Mouse (Mus musculus) cortical plate, adult 2 months (tissue): ENCODE data around the gene Sh3d21.
A peak's percentile ranks its signal among the peaks of the same experiment; 100 is the strongest.

Experiments
- CTCF ChIP-seq: fragments of 200-500 bp; IDR thresholded peaks from 2 replicates; pipeline ENCODE4 v1.5.1; 2011; ENCODE audit warnings: mild to moderate bottlenecking, control low read depth, low read length; ENCODE audit not compliant: insufficient read depth; ENCODE audit errors: extremely low read depth
- POLR2A ChIP-seq: fragments of 200-500 bp; IDR thresholded peaks from 2 replicates; pipeline ENCODE4 v1.6.1; 2011; ENCODE audit warnings: mild to moderate bottlenecking, low read length, control low read depth; ENCODE audit not compliant: insufficient read depth; ENCODE audit errors: extremely low read depth

DNA sequence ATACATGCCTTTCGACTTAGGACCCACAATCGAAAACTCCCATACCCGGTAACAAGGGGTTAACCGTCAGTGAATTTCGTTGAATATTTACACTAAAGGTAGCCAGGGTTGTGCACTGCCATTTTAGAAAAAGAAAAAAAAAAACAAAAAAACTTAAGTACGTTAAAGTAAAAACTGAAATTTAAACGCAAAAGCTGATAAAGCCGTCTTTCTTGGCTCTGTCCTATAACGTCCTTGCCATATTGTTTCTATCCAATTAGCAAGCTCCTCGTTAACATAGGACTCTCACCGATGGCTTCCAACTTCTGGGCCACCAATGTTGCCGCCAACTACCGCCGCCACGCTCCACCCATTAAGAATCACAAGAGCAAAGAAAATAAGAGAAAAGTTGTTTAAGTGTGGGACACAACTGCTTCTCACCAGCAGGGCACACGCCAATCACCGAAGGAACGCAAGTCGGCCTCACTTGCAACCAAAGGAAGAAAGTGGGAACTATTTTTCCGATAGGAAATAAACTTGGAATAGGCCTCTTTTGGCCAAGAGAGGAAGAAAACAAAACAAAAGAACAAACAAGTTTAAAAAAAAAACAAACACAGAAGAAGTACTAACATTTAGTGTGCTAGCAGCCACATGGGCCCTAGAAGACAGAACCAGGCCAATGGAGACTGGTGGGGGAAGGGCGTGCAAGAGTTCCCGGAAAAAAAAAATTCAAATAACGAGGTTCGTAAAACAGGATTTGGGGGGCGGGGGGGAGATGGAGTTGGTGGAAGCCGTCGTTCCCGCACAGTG lies 38.4 kb upstream of the Sh3d21 start:
- TF ChIP-seq POLR2A (no peak), CTCF (0 out of 2 replicates have a peak, but pooled peaks have one; percentile 20)
